Mouse (Mus musculus): ENCODE measurements at regions not wholly inside any gene's neighbourhood (a gene's known extent, or its start where the extent isn't known, plus 50 kb on each side); places are given as distances from the start of the nearest gene placed in this dataset.

DNA sequence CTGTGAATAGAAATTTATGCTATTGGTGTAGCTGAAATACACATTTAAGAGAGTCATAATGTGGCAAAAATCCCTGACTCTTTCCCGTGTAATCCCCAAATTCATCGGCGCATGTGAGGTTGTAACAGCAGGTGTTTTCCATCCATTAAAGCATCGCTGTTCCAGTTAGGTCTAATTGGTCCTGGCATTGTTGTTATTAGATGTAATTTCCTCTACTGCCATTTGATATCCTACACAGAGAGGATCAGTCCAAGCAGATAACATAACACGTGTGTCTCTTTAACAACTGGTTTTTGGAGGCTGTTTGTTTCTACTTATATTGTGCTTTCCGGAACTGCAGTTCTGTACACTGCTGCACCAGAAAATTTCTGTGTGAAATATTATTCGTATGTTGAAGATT lies 101.8 kb downstream of the Vgll3 start:
- Histone ChIP-seq H3K9me3 (ENCODE audit: control insufficient read depth, insufficient read depth, low read depth, low read length) (no peaks in the 10 kb centered on the region), H3K4me3 (ENCODE audit: insufficient read depth in 1 of 2, low read depth in 1 of 2, low read length in 2 of 2, poor library complexity in 1 of 2, severe bottlenecking in 1 of 2) (no peak overlapping the region), H3K27ac (ENCODE audit: insufficient read depth, low read depth, low read length, poor library complexity, severe bottlenecking) (no peak overlapping the region), H3K9ac (ENCODE audit: insufficient read depth, low read depth, low read length, poor library complexity, severe bottlenecking) (no peak overlapping the region), H3K4me1 (ENCODE audit: control insufficient read depth in 2 of 2, insufficient read depth in 2 of 2, low read length in 2 of 2, poor library complexity in 1 of 2) (no peaks in the 10 kb centered on the region), H3K36me3 (ENCODE audit: control insufficient read depth, insufficient read depth, low read length, poor library complexity, severe bottlenecking) (no peaks in the 10 kb centered on the region)
- TF ChIP-seq ZNF384 (IDR thresholded peaks at IDR 0.05; ENCODE audit: low read depth, low read length) (no peak), MAFK (IDR thresholded peaks at IDR 0.05; ENCODE audit: insufficient read depth, low read depth, low read length) (no peak), HCFC1 (IDR thresholded peaks at IDR 0.05; ENCODE audit: borderline replicate concordance, insufficient read depth, low read length) (no peak), CHD2 (IDR thresholded peaks at IDR 0.05; ENCODE audit: low read depth, low read length) (no peak), ZC3H11A (IDR thresholded peaks at IDR 0.05; ENCODE audit: borderline replicate concordance, low read depth, low read length) (no peak)
- DNase-seq (ENCODE audit: low read depth, low spot score): no peak
- in situ Hi-C loops (cut with MboI; ENCODE audit: low sequenced_read_pairs in 2 of 2, unreplicated experiment in 2 of 2): no loop called here

DNA sequence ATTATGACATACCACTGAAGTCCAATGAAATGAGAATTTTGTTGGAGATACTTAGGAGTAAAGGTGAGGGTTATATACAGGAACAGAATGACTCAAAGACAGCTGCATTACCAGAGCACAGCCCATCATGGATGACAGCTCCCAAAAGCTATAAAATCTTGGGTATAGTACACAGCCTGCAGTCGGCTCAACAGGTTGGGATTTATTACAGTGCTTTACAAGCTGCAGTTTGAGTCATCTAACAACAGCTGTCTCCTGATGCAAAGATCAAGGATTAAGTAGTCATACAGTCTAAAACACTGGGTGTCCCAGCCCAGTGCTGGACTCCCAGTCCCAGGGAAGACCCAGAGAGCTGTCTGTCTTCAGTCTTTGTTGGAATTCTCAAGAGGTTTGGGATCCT lies 110.9 kb downstream of the Vgll3 start:
- Histone ChIP-seq H3K4me1 (ENCODE audit: control insufficient read depth in 2 of 2, insufficient read depth in 2 of 2, low read length in 2 of 2, poor library complexity in 1 of 2) (no peaks in the 10 kb centered on the region), H3K4me3 (ENCODE audit: insufficient read depth in 1 of 2, low read depth in 1 of 2, low read length in 2 of 2, poor library complexity in 1 of 2, severe bottlenecking in 1 of 2) (no peak overlapping the region), H3K9ac (ENCODE audit: insufficient read depth, low read depth, low read length, poor library complexity, severe bottlenecking) (no peak overlapping the region), H3K9me3 (ENCODE audit: control insufficient read depth, insufficient read depth, low read depth, low read length) (no peaks in the 10 kb centered on the region), H3K36me3 (ENCODE audit: control insufficient read depth, insufficient read depth, low read length, poor library complexity, severe bottlenecking) (no peaks in the 10 kb centered on the region), H3K27ac (ENCODE audit: insufficient read depth, low read depth, low read length, poor library complexity, severe bottlenecking) (no peak overlapping the region)
- DNase-seq (ENCODE audit: low read depth, low spot score): no peak
- in situ Hi-C loops (cut with MboI; ENCODE audit: low sequenced_read_pairs in 2 of 2, unreplicated experiment in 2 of 2): no loop called here
- no peak for TF ChIP-seq ZC3H11A (IDR thresholded peaks at IDR 0.05; ENCODE audit: borderline replicate concordance, low read depth, low read length)
- TF ChIP-seq MAFK (IDR thresholded peaks at IDR 0.05; ENCODE audit: insufficient read depth, low read depth, low read length): no peak
- no peak for TF ChIP-seq ZNF384 (IDR thresholded peaks at IDR 0.05; ENCODE audit: low read depth, low read length)
- TF ChIP-seq CHD2 (IDR thresholded peaks at IDR 0.05; ENCODE audit: low read depth, low read length): no peak
- no peak for TF ChIP-seq HCFC1 (IDR thresholded peaks at IDR 0.05; ENCODE audit: borderline replicate concordance, insufficient read depth, low read length)

- Histone ChIP-seq H3K4me3 (ENCODE audit: insufficient read depth in 1 of 2, low read depth in 1 of 2, low read length in 2 of 2, poor library complexity in 1 of 2, severe bottlenecking in 1 of 2) (no peak overlapping the region), H3K36me3 (ENCODE audit: control insufficient read depth, insufficient read depth, low read length, poor library complexity, severe bottlenecking) (no peaks in the 10 kb centered on the region), H3K27ac (ENCODE audit: insufficient read depth, low read depth, low read length, poor library complexity, severe bottlenecking) (no peak overlapping the region), H3K4me1 (ENCODE audit: control insufficient read depth in 2 of 2, insufficient read depth in 2 of 2, low read length in 2 of 2, poor library complexity in 1 of 2) (no peaks in the 10 kb centered on the region), H3K9ac (ENCODE audit: insufficient read depth, low read depth, low read length, poor library complexity, severe bottlenecking) (no peak overlapping the region), H3K9me3 (ENCODE audit: control insufficient read depth, insufficient read depth, low read depth, low read length) (no peaks in the 10 kb centered on the region)
- no peak for DNase-seq (ENCODE audit: low read depth, low spot score)
- in situ Hi-C loops (cut with MboI; ENCODE audit: low sequenced_read_pairs in 2 of 2, unreplicated experiment in 2 of 2): no loop called here
- no peak for TF ChIP-seq MAFK (IDR thresholded peaks at IDR 0.05; ENCODE audit: insufficient read depth, low read depth, low read length)
- TF ChIP-seq HCFC1 (IDR thresholded peaks at IDR 0.05; ENCODE audit: borderline replicate concordance, insufficient read depth, low read length): no peak
- TF ChIP-seq ZNF384 (IDR thresholded peaks at IDR 0.05; ENCODE audit: low read depth, low read length): no peak
- no peak for TF ChIP-seq CHD2 (IDR thresholded peaks at IDR 0.05; ENCODE audit: low read depth, low read length)
- no peak for TF ChIP-seq ZC3H11A (IDR thresholded peaks at IDR 0.05; ENCODE audit: borderline replicate concordance, low read depth, low read length)
Measured at GRCm38 (mm10) chr16:65963829-65964228, 148.8 kb downstream of the Vgll3 start.

- DNase-seq (ENCODE audit: low read depth, low spot score): no peak
- TF ChIP-seq ZC3H11A (IDR thresholded peaks at IDR 0.05; ENCODE audit: borderline replicate concordance, low read depth, low read length) (no peak), ZNF384 (IDR thresholded peaks at IDR 0.05; ENCODE audit: low read depth, low read length) (no peak), MAFK (IDR thresholded peaks at IDR 0.05; ENCODE audit: insufficient read depth, low read depth, low read length) (no peak), CHD2 (IDR thresholded peaks at IDR 0.05; ENCODE audit: low read depth, low read length) (no peak)
- in situ Hi-C loops (cut with MboI; ENCODE audit: low sequenced_read_pairs in 2 of 2, unreplicated experiment in 2 of 2): no loop called here
Measured at GRCm38 (mm10) chr16:65964260-65964659, 149.2 kb downstream of the Vgll3 start.

GRCm38 (mm10) chr16:65977075-65977474 lies 162.0 kb downstream of the Vgll3 start:
- Histone ChIP-seq H3K9ac (ENCODE audit: insufficient read depth, low read depth, low read length, poor library complexity, severe bottlenecking) (no peak overlapping the region), H3K9me3 (ENCODE audit: control insufficient read depth, insufficient read depth, low read depth, low read length) (no peaks in the 10 kb centered on the region), H3K4me1 (ENCODE audit: control insufficient read depth in 2 of 2, insufficient read depth in 2 of 2, low read length in 2 of 2, poor library complexity in 1 of 2) (no peaks in the 10 kb centered on the region), H3K27ac (ENCODE audit: insufficient read depth, low read depth, low read length, poor library complexity, severe bottlenecking) (no peak overlapping the region), H3K4me3 (ENCODE audit: insufficient read depth in 1 of 2, low read depth in 1 of 2, low read length in 2 of 2, poor library complexity in 1 of 2, severe bottlenecking in 1 of 2) (no peak overlapping the region), H3K36me3 (ENCODE audit: control insufficient read depth, insufficient read depth, low read length, poor library complexity, severe bottlenecking) (no peaks in the 10 kb centered on the region)
- in situ Hi-C loops (cut with MboI; ENCODE audit: low sequenced_read_pairs in 2 of 2, unreplicated experiment in 2 of 2): no loop called here
- TF ChIP-seq MAFK (IDR thresholded peaks at IDR 0.05; ENCODE audit: insufficient read depth, low read depth, low read length) (no peak), ZC3H11A (IDR thresholded peaks at IDR 0.05; ENCODE audit: borderline replicate concordance, low read depth, low read length) (no peak), CHD2 (IDR thresholded peaks at IDR 0.05; ENCODE audit: low read depth, low read length) (no peak), HCFC1 (IDR thresholded peaks at IDR 0.05; ENCODE audit: borderline replicate concordance, insufficient read depth, low read length) (no peak), ZNF384 (IDR thresholded peaks at IDR 0.05; ENCODE audit: low read depth, low read length) (no peak)
- DNase-seq (ENCODE audit: low read depth, low spot score): no peak

More at GRCm38 (mm10) chr16:65964260-65964659, 149.2 kb downstream of the Vgll3 start:
- Histone ChIP-seq H3K9me3 (ENCODE audit: control insufficient read depth, insufficient read depth, low read depth, low read length) (no peaks in the 10 kb centered on the region), H3K4me3 (ENCODE audit: insufficient read depth in 1 of 2, low read depth in 1 of 2, low read length in 2 of 2, poor library complexity in 1 of 2, severe bottlenecking in 1 of 2) (no peak overlapping the region), H3K27ac (ENCODE audit: insufficient read depth, low read depth, low read length, poor library complexity, severe bottlenecking) (no peak overlapping the region), H3K36me3 (ENCODE audit: control insufficient read depth, insufficient read depth, low read length, poor library complexity, severe bottlenecking) (no peaks in the 10 kb centered on the region), H3K4me1 (ENCODE audit: control insufficient read depth in 2 of 2, insufficient read depth in 2 of 2, low read length in 2 of 2, poor library complexity in 1 of 2) (no peaks in the 10 kb centered on the region), H3K9ac (ENCODE audit: insufficient read depth, low read depth, low read length, poor library complexity, severe bottlenecking) (no peak overlapping the region)
